Mouse (Mus musculus): ENCODE results near the gene Endod1. TPM values are rescaled to one million over a fixed set of nuclear protein-coding genes. Genes with fewer than 3 reads are reported as not detected.

Gene Endod1
- polyA plus RNA-seq, 1 experiment from 2014 or later: 7.9 TPM

- no peak for ATAC-seq (ENCODE audit: low FRiP score)
- Histone ChIP-seq H3K4me1 (ENCODE audit: control insufficient read depth, insufficient read depth, low read length) (no peaks in the 10 kb centered on the region), H3K27ac (ENCODE audit: low read depth, low read length) (no peak overlapping the region), H3K4me3 (ENCODE audit: low read depth, low read length) (no peak overlapping the region), H3K9ac (ENCODE audit: low read length) (no peak overlapping the region), H3K4me2 (no peak overlapping the region), H3K27me3 (ENCODE audit: control insufficient read depth, insufficient read depth, low read length) (no peaks in the 10 kb centered on the region), H3K36me3 (ENCODE audit: control insufficient read depth, insufficient read depth, low read length) (no peaks in the 10 kb centered on the region), H3K9me3 (ENCODE audit: control insufficient read depth, low read length) (no peaks in the 10 kb centered on the region)
- no peak for DNase-seq (ENCODE audit: low spot score, missing footprints)
These were observed 12.0 kb downstream of the Endod1 start for GRCm38 (mm10) chr9:14369271-14369670.

GRCm38 (mm10) chr9:14367850-14368249 lies 13.5 kb downstream of the Endod1 start:
- WGBS: 92% methylated on average over 4 of the region's 4 CpGs
- ATAC-seq (ENCODE audit: low FRiP score) (no peak), DNase-seq (ENCODE audit: low spot score, missing footprints) (no peak)

GRCm38 (mm10) chr9:14365481-14366125 lies 15.7 kb downstream of the Endod1 start:
- ATAC-seq (ENCODE audit: low FRiP score): no peak
- Histone ChIP-seq H3K36me3 (ENCODE audit: control insufficient read depth, insufficient read depth, low read length) (no peaks in the 10 kb centered on the region), H3K4me3 (ENCODE audit: low read depth, low read length) (no peak overlapping the region), H3K27me3 (ENCODE audit: control insufficient read depth, insufficient read depth, low read length) (no peaks in the 10 kb centered on the region), H3K9ac (ENCODE audit: low read length) (no peak overlapping the region), H3K4me2 (no peak overlapping the region), H3K27ac (ENCODE audit: low read depth, low read length) (no peak overlapping the region), H3K4me1 (ENCODE audit: control insufficient read depth, insufficient read depth, low read length) (no peaks in the 10 kb centered on the region), H3K9me3 (ENCODE audit: control insufficient read depth, low read length) (no peaks in the 10 kb centered on the region)
- no peak for DNase-seq (ENCODE audit: low spot score, missing footprints)
- WGBS: 63% methylated on average over 4 of the region's 4 CpGs

More at GRCm38 (mm10) chr9:14367850-14368249, 13.5 kb downstream of the Endod1 start:
- Histone ChIP-seq H3K4me2 (no peak overlapping the region), H3K27ac (ENCODE audit: low read depth, low read length) (no peak overlapping the region), H3K27me3 (ENCODE audit: control insufficient read depth, insufficient read depth, low read length) (no peaks in the 10 kb centered on the region), H3K4me3 (ENCODE audit: low read depth, low read length) (no peak overlapping the region), H3K9me3 (ENCODE audit: control insufficient read depth, low read length) (no peaks in the 10 kb centered on the region), H3K36me3 (ENCODE audit: control insufficient read depth, insufficient read depth, low read length) (no peaks in the 10 kb centered on the region), H3K9ac (ENCODE audit: low read length) (no peak overlapping the region), H3K4me1 (ENCODE audit: control insufficient read depth, insufficient read depth, low read length) (no peaks in the 10 kb centered on the region)

GRCm38 (mm10) chr9:14364719-14365118 lies 16.6 kb downstream of the Endod1 start:
- no peak overlapping the region for H3K27ac ChIP-seq (ENCODE audit: low read depth, low read length)
- no peak for ATAC-seq (ENCODE audit: low FRiP score)
- 95% methylated on average over 9 of the region's 9 CpGs for whole genome bisulfite sequencing

GRCm38 (mm10) chr9:14363540-14363939 lies 17.8 kb downstream of the Endod1 start:
- no peak for ATAC-seq (ENCODE audit: low FRiP score)
- no peak for DNase-seq (ENCODE audit: low spot score, missing footprints)
- 84% methylated on average over 6 of the region's 6 CpGs for WGBS
- H3K4me1 ChIP-seq (ENCODE audit: control insufficient read depth, insufficient read depth, low read length): no peaks in the 10 kb centered on the region
- no peak overlapping the region for H3K27ac ChIP-seq (ENCODE audit: low read depth, low read length)
- no peak overlapping the region for H3K4me2 ChIP-seq
- H3K9ac ChIP-seq (ENCODE audit: low read length): no peak overlapping the region
- no peak overlapping the region for H3K4me3 ChIP-seq (ENCODE audit: low read depth, low read length)
- no peaks in the 10 kb centered on the region for H3K27me3 ChIP-seq (ENCODE audit: control insufficient read depth, insufficient read depth, low read length)
- H3K36me3 ChIP-seq (ENCODE audit: control insufficient read depth, insufficient read depth, low read length): no peaks in the 10 kb centered on the region
- H3K9me3 ChIP-seq (ENCODE audit: control insufficient read depth, low read length): no peaks in the 10 kb centered on the region

More at GRCm38 (mm10) chr9:14364719-14365118, 16.6 kb downstream of the Endod1 start:
- Histone ChIP-seq H3K4me1 (ENCODE audit: control insufficient read depth, insufficient read depth, low read length) (no peaks in the 10 kb centered on the region), H3K9me3 (ENCODE audit: control insufficient read depth, low read length) (no peaks in the 10 kb centered on the region), H3K4me3 (ENCODE audit: low read depth, low read length) (no peak overlapping the region), H3K9ac (ENCODE audit: low read length) (no peak overlapping the region), H3K27me3 (ENCODE audit: control insufficient read depth, insufficient read depth, low read length) (no peaks in the 10 kb centered on the region), H3K4me2 (no peak overlapping the region), H3K36me3 (ENCODE audit: control insufficient read depth, insufficient read depth, low read length) (no peaks in the 10 kb centered on the region)
- DNase-seq (ENCODE audit: low spot score, missing footprints): no peak

- no peak for ATAC-seq (ENCODE audit: low FRiP score)
- no peak overlapping the region for H3K4me2 ChIP-seq
- DNase-seq (ENCODE audit: low spot score, missing footprints): no peak
- H3K27me3 ChIP-seq (ENCODE audit: control insufficient read depth, insufficient read depth, low read length): no peaks in the 10 kb centered on the region
- WGBS: 88% methylated on average over 8 of the region's 8 CpGs
- no peaks in the 10 kb centered on the region for H3K9me3 ChIP-seq (ENCODE audit: control insufficient read depth, low read length)
- no peak overlapping the region for H3K4me3 ChIP-seq (ENCODE audit: low read depth, low read length)
- no peaks in the 10 kb centered on the region for H3K4me1 ChIP-seq (ENCODE audit: control insufficient read depth, insufficient read depth, low read length)
- no peak overlapping the region for H3K27ac ChIP-seq (ENCODE audit: low read depth, low read length)
- no peaks in the 10 kb centered on the region for H3K36me3 ChIP-seq (ENCODE audit: control insufficient read depth, insufficient read depth, low read length)
- no peak overlapping the region for H3K9ac ChIP-seq (ENCODE audit: low read length)
These were observed 19.1 kb downstream of the Endod1 start for GRCm38 (mm10) chr9:14362068-14362768.

- Histone ChIP-seq H3K9me3 (ENCODE audit: control insufficient read depth, low read length) (no peaks in the 10 kb centered on the region), H3K27ac (ENCODE audit: low read depth, low read length) (no peak overlapping the region), H3K9ac (ENCODE audit: low read length) (no peak overlapping the region), H3K4me3 (ENCODE audit: low read depth, low read length) (no peak overlapping the region), H3K27me3 (ENCODE audit: control insufficient read depth, insufficient read depth, low read length) (no peaks in the 10 kb centered on the region), H3K4me1 (ENCODE audit: control insufficient read depth, insufficient read depth, low read length) (no peaks in the 10 kb centered on the region), H3K4me2 (no peak overlapping the region), H3K36me3 (ENCODE audit: control insufficient read depth, insufficient read depth, low read length) (no peaks in the 10 kb centered on the region)
- 87% methylated on average over 4 of the region's 4 CpGs for WGBS
- ATAC-seq (ENCODE audit: low FRiP score) (no peak), DNase-seq (ENCODE audit: low spot score, missing footprints) (peak; percentile 83)
These were observed 24.3 kb downstream of the Endod1 start for GRCm38 (mm10) chr9:14357033-14357432.

- H3K9ac ChIP-seq (ENCODE audit: low read length): no peak overlapping the region
- no peak for DNase-seq (ENCODE audit: low spot score, missing footprints)
- ATAC-seq (ENCODE audit: low FRiP score): no peak
- H3K4me1 ChIP-seq (ENCODE audit: control insufficient read depth, insufficient read depth, low read length): no peaks in the 10 kb centered on the region
- no peaks in the 10 kb centered on the region for H3K9me3 ChIP-seq (ENCODE audit: control insufficient read depth, low read length)
- H3K27me3 ChIP-seq (ENCODE audit: control insufficient read depth, insufficient read depth, low read length): no peaks in the 10 kb centered on the region
- H3K27ac ChIP-seq (ENCODE audit: low read depth, low read length): no peak overlapping the region
- no peaks in the 10 kb centered on the region for H3K36me3 ChIP-seq (ENCODE audit: control insufficient read depth, insufficient read depth, low read length)
- H3K4me2 ChIP-seq: no peak overlapping the region
- H3K4me3 ChIP-seq (ENCODE audit: low read depth, low read length): no peak overlapping the region
- 76% methylated on average over 6 of the region's 6 CpGs for WGBS
These were observed 26.5 kb downstream of the Endod1 start for GRCm38 (mm10) chr9:14354852-14355251.

GRCm38 (mm10) chr9:14352337-14352736 lies 29.0 kb downstream of the Endod1 start:
- Histone ChIP-seq H3K27ac (ENCODE audit: low read depth, low read length) (no peak overlapping the region), H3K4me3 (ENCODE audit: low read depth, low read length) (no peak overlapping the region), H3K9me3 (ENCODE audit: control insufficient read depth, low read length) (no peaks in the 10 kb centered on the region), H3K4me2 (no peak overlapping the region), H3K36me3 (ENCODE audit: control insufficient read depth, insufficient read depth, low read length) (no peaks in the 10 kb centered on the region), H3K27me3 (ENCODE audit: control insufficient read depth, insufficient read depth, low read length) (no peaks in the 10 kb centered on the region), H3K4me1 (ENCODE audit: control insufficient read depth, insufficient read depth, low read length) (no peaks in the 10 kb centered on the region), H3K9ac (ENCODE audit: low read length) (no peak overlapping the region)
- ATAC-seq (ENCODE audit: low FRiP score): no peak
- DNase-seq (ENCODE audit: low spot score, missing footprints): peak; percentile 49
- 75% methylated on average over 1 of the region's 1 CpGs for WGBS
